Mouse (Mus musculus): ENCODE results near the gene Fcrl5. TPM values are rescaled to one million over a fixed set of nuclear protein-coding genes. Genes with fewer than 3 reads are reported as not detected.
"Not testable (repeated sequence)": the region's sequence is repeated elsewhere in the genome, so short reads cannot be mapped to it uniquely, and the experiment has no call there.

Fcrl5 gene
- polyA plus RNA-seq, 1 experiment, result not detected

DNA sequence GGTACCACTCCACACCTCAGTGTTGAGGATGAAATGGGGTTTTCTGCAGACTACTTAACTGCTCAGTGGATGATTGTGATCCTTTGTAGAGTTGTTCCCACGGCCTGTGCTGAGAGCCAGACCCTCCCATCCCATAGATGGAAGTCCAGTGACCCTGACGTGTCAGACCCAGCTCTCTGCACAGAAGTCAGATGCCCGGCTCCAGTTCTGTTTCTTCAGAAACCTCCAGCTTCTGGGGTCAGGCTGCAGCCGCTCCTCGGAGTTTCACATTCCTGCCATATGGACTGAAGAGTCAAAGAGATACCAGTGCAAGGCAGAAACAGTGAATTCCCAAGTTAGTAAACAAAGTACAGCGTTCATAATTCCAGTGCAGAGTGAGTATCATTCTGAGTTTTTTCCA is 8.4 kb downstream of the Fcrl5 start:
- no peak for DNase-seq (ENCODE audit: low read depth)
- TF ChIP-seq CTCF (IDR thresholded peaks at IDR 0.05; ENCODE audit: borderline replicate concordance, extremely low read depth, insufficient read depth, insufficient read length) (no peak), POLR2A (IDR thresholded peaks at IDR 0.05; ENCODE audit: borderline replicate concordance, extremely low read depth, insufficient read depth, insufficient read length, poor library complexity, severe bottlenecking) (no peak)

DNA sequence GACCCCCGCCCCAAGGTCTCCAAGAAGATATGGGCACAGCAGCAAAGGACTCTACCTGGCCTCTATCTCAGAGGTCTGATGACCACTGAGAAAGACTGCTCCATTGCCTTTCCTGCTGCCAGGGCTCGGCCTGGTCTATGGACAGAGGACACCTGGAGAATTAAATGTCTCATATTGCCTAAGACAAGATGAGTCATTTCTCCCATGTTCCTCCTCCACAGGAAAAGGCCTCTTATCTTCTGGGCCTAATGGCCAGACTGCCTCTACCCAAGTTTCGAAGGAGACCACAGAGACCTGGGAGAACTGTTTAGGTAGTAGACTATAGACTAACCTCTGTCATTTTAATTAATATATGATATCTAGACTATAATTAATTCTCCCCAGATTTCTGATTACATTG is 29.9 kb downstream of the Fcrl5 start:
- DNase-seq (ENCODE audit: low read depth), result no peak
- TF ChIP-seq CTCF (IDR thresholded peaks at IDR 0.05; ENCODE audit: borderline replicate concordance, extremely low read depth, insufficient read depth, insufficient read length), result no peak
- TF ChIP-seq POLR2A (IDR thresholded peaks at IDR 0.05; ENCODE audit: borderline replicate concordance, extremely low read depth, insufficient read depth, insufficient read length, poor library complexity, severe bottlenecking), result no peak

DNA sequence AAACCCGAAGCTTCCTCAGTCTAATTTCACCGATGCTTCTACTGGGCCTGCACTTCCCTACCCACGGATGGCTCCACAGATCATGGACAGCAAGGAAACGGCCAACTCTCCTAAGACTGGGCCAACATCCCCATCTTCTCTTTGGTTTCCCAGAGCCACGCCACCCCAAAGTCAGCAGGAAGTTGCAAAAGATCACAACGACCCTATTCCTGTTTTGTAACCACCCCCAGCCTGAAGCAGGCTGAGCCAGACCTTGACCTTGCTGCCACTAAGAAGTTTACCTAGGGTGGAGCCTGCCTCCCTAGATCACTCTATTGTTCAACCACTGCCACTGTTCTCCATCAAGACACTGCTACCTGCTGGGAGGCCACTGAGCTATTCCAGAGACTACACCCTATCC is 31.4 kb downstream of the Fcrl5 start:
- no peak for DNase-seq (ENCODE audit: low read depth)
- no peak for TF ChIP-seq POLR2A (IDR thresholded peaks at IDR 0.05; ENCODE audit: borderline replicate concordance, extremely low read depth, insufficient read depth, insufficient read length, poor library complexity, severe bottlenecking)
- no peak for TF ChIP-seq CTCF (IDR thresholded peaks at IDR 0.05; ENCODE audit: borderline replicate concordance, extremely low read depth, insufficient read depth, insufficient read length)

GRCm38 (mm10) chr3:87467416-87467815 is 31.8 kb downstream of the Fcrl5 start:
- no peak for DNase-seq (ENCODE audit: low read depth)
- TF ChIP-seq CTCF (IDR thresholded peaks at IDR 0.05; ENCODE audit: borderline replicate concordance, extremely low read depth, insufficient read depth, insufficient read length), result no peak
- no peak for TF ChIP-seq POLR2A (IDR thresholded peaks at IDR 0.05; ENCODE audit: borderline replicate concordance, extremely low read depth, insufficient read depth, insufficient read length, poor library complexity, severe bottlenecking)

DNA sequence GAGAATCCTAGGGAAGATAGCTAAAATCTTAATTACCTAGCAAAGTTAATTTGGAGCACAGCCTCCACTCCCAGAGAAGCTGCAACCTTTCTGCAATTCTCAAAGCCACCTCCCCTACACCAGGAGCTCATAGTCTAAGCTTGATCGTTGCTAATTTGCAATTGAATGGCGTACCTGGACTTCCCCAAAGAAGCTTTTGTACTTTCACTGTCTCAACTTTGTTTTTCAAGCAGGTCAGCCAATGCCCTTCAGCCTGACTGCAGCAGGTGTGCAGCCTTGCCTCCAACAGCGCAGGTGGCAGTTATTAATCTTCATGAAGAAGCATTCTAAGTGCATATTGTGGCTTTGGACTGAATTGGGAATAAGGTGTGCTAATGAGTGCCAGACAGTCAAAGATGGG is 42.4 kb downstream of the Fcrl5 start:
- not testable (repeated sequence) for DNase-seq (ENCODE audit: low read depth)

GRCm38 (mm10) chr3:87478596-87478995 is 43.0 kb downstream of the Fcrl5 start:
- not testable (repeated sequence) for DNase-seq (ENCODE audit: low read depth)

DNA sequence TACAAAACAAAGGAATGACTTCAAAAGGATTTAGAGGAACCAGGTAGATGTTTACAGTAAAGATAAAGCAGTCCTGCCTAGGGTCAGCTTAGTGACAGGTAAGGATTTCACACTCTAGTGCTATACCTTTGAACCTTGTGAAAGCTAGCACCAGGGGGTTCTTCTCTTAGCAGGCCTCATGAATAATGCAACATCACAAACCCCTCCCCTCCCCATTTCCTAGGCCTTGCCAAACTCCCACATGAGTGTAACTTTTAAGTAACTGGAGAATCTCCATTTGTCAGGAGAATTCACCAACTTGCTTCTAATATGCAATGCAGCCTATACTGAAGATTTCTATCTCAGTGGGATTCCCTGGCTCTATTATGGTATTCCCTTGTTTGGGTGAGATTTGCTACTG is 43.7 kb downstream of the Fcrl5 start:
- not testable (repeated sequence) for DNase-seq (ENCODE audit: low read depth)

DNA sequence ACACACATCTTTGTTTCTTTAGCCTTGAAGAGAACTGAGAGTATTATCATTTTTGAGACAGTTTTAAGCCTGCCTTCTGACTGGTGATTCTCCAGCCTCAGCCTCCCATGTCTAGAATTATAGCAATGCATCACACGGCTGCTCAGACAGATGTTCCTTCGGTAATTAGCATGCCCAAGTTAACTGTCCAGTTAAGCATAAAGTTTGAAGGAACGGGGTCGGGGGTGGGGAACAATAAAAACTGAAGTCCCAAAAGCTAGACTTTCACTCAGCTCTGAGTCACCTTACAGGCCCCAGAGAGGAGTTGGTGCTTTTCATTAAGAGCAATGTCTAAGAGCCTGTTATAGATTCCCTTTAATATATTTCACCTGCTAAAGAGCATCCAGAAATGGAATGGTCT is 51.8 kb downstream of the Fcrl5 start:
- no peak for TF ChIP-seq POLR2A (IDR thresholded peaks at IDR 0.05; ENCODE audit: borderline replicate concordance, extremely low read depth, insufficient read depth, insufficient read length, poor library complexity, severe bottlenecking)
- no peak for TF ChIP-seq CTCF (IDR thresholded peaks at IDR 0.05; ENCODE audit: borderline replicate concordance, extremely low read depth, insufficient read depth, insufficient read length)
- no peak for DNase-seq (ENCODE audit: low read depth)

DNA sequence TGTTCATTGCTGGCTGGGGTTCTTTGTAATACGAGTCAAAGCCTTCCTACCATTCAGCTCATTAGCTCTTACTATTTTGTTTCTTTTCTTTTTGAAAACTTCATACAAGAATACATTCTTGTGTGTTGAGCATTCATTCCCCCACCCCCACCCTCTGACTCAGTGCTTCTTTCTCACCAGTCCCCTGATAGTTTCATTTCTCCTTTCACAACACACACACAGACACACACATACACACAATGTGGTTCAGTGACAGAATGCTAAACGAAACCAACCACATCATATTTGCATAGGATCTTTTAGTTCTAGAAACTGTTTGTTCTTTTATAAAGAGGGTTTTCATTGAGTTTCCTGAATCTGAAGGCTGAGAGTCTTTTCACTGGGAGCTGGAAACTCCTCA is 52.3 kb downstream of the Fcrl5 start:
- TF ChIP-seq POLR2A (IDR thresholded peaks at IDR 0.05; ENCODE audit: borderline replicate concordance, extremely low read depth, insufficient read depth, insufficient read length, poor library complexity, severe bottlenecking), result no peak

GRCm38 (mm10) chr3:87498266-87498665 is 62.7 kb downstream of the Fcrl5 start:
- no peak for DNase-seq (ENCODE audit: low read depth)
- no peak for TF ChIP-seq POLR2A (IDR thresholded peaks at IDR 0.05; ENCODE audit: borderline replicate concordance, extremely low read depth, insufficient read depth, insufficient read length, poor library complexity, severe bottlenecking)
- TF ChIP-seq CTCF (IDR thresholded peaks at IDR 0.05; ENCODE audit: borderline replicate concordance, extremely low read depth, insufficient read depth, insufficient read length), result no peak

More for the DNA sequence above, 52.3 kb downstream of the Fcrl5 start:
- DNase-seq (ENCODE audit: low read depth), result peak; percentile 33

- peak; percentile 85 for DNase-seq (ENCODE audit: low read depth)
- TF ChIP-seq POLR2A (IDR thresholded peaks at IDR 0.05; ENCODE audit: borderline replicate concordance, extremely low read depth, insufficient read depth, insufficient read length, poor library complexity, severe bottlenecking), result no peak
- TF ChIP-seq CTCF (IDR thresholded peaks at IDR 0.05; ENCODE audit: borderline replicate concordance, extremely low read depth, insufficient read depth, insufficient read length), result peak; percentile 93
Observed at GRCm38 (mm10) chr3:87499072-87499471, 63.5 kb downstream of the Fcrl5 start.

- no peak for DNase-seq (ENCODE audit: low read depth)
Observed at GRCm38 (mm10) chr3:87500088-87501055, 64.8 kb downstream of the Fcrl5 start.

GRCm38 (mm10) chr3:87501151-87501550 is 65.6 kb downstream of the Fcrl5 start:
- TF ChIP-seq POLR2A (IDR thresholded peaks at IDR 0.05; ENCODE audit: borderline replicate concordance, extremely low read depth, insufficient read depth, insufficient read length, poor library complexity, severe bottlenecking) (no peak), CTCF (IDR thresholded peaks at IDR 0.05; ENCODE audit: borderline replicate concordance, extremely low read depth, insufficient read depth, insufficient read length) (no peak)

More at GRCm38 (mm10) chr3:87500088-87501055, 64.8 kb downstream of the Fcrl5 start:
- TF ChIP-seq POLR2A (IDR thresholded peaks at IDR 0.05; ENCODE audit: borderline replicate concordance, extremely low read depth, insufficient read depth, insufficient read length, poor library complexity, severe bottlenecking) (no peak), CTCF (IDR thresholded peaks at IDR 0.05; ENCODE audit: borderline replicate concordance, extremely low read depth, insufficient read depth, insufficient read length) (no peak)

More at GRCm38 (mm10) chr3:87501151-87501550, 65.6 kb downstream of the Fcrl5 start:
- DNase-seq (ENCODE audit: low read depth), result no peak

All from brain, embryonic 14.5 days (tissue).